Mouse (Mus musculus) cerebellum, adult 11 months (tissue): Measurements from ENCODE around the gene Ubqlnl.

Source experiments
- DNase-seq: peaks from one replicate; pipeline ENCODE4 v3.0.0; 2022

Gene Ubqlnl

GRCm38 (mm10) chr7:104150456-104150855 is at the start of gene Ubqlnl:
Gene Ubqlnl (minus strand): TSS chr7:104150556.
- no peak for DNase-seq

GRCm38 (mm10) chr7:104199822-104200221 is 49.5 kb upstream of the Ubqlnl start:
- no peak for DNase-seq

GRCm38 (mm10) chr7:104195885-104196284 is 45.5 kb upstream of the Ubqlnl start, which contains the start of gene Olfr649:
Gene Olfr649 (minus strand): TSS chr7:104195985.
- DNase-seq = no peak

GRCm38 (mm10) chr7:104191275-104191674 is 40.9 kb upstream of the Ubqlnl start:
- DNase-seq = no peak

- DNase-seq = no peak
These were observed 32.9 kb upstream of the Ubqlnl start, which contains the start of gene Olfr648 for GRCm38 (mm10) chr7:104183292-104183691. Gene Olfr648 (minus strand): TSS chr7:104183392.

GRCm38 (mm10) chr7:104179074-104179473 is 28.7 kb upstream of the Ubqlnl start:
- DNase-seq = no peak

- DNase-seq = no peak
These were observed 28.2 kb upstream of the Ubqlnl start for GRCm38 (mm10) chr7:104178422-104179054.

GRCm38 (mm10) chr7:104175085-104175484 is 24.7 kb upstream of the Ubqlnl start:
- DNase-seq = no peak

- DNase-seq = no peak
These were observed 19.4 kb upstream of the Ubqlnl start for GRCm38 (mm10) chr7:104169634-104170204.

GRCm38 (mm10) chr7:104167105-104167504 is 16.7 kb upstream of the Ubqlnl start:
- DNase-seq = no peak

- no peak for DNase-seq
These were observed 7.2 kb downstream of the Ubqlnl start, which contains the start of gene Ubqln3 for GRCm38 (mm10) chr7:104143179-104143578. Gene Ubqln3 (minus strand): TSS chr7:104143279.

- DNase-seq = no peak
These were observed 13.1 kb downstream of the Ubqlnl start, which contains the start of gene Olfr643 for GRCm38 (mm10) chr7:104137305-104137704. Gene Olfr643 (minus strand): TSS chr7:104137405.

- no peak for DNase-seq
These were observed 20.6 kb downstream of the Ubqlnl start, which contains the start of gene Ubqln5 for GRCm38 (mm10) chr7:104129726-104130125. Gene Ubqln5 (minus strand): TSS chr7:104129826.

GRCm38 (mm10) chr7:104104757-104104972 is 45.7 kb downstream of the Ubqlnl start, which contains the start of gene Olfr646:
Gene Olfr646 (plus strand): TSS chr7:104104873.
- no peak for DNase-seq

GRCm38 (mm10) chr7:104103913-104104756 is 46.2 kb downstream of the Ubqlnl start:
- no peak for DNase-seq
